Mouse (Mus musculus) c-Kit-positive CD71-positive TER-119-positive erythroid progenitor cells, embryonic 14.5 days (primary cell): ENCODE data around the gene Elp6.

ENCODE experiments used
- DNase-seq: peaks from one replicate; pipeline ENCODE4 v3.0.0-alpha.2; 2013; ENCODE audit warnings: low spot score

The Elp6 gene

DNA sequence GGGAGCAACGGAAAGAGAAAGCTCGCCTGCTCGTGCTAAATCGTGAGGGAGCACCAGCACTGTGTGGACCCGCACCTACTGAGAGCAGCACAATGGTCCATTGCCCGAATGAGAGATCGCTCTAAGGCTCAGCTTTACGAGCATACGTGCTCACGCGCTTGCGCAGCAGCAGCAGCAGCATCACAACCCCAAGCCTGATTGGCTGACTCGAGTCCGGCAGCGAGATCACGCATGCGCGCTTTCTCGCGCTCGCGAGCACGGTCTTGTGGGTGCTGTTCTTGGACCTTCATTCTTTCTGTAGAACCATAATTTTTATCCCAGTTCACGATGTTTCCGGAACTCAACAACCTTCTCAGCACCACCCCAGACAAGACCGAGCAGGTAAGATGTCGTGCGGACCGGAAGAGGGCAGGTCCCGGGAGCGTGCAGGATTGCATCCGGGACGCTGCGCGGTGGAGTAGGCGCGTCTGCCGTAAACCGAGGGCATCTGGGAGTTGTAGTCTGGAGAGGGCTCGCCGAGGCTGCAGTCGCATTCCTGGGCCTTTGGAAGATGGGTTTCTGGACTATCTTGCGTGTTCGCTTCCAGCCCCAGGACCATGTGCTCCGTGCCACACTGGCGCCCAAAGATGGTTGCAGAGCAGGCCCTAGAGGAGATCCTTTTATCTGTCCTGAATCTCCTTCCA, at the start of gene Elp6:
TSS of gene Elp6 (plus strand) at position 205 of the 683 bp plus-strand sequence.
- DNase-seq: peak; percentile 87

DNA sequence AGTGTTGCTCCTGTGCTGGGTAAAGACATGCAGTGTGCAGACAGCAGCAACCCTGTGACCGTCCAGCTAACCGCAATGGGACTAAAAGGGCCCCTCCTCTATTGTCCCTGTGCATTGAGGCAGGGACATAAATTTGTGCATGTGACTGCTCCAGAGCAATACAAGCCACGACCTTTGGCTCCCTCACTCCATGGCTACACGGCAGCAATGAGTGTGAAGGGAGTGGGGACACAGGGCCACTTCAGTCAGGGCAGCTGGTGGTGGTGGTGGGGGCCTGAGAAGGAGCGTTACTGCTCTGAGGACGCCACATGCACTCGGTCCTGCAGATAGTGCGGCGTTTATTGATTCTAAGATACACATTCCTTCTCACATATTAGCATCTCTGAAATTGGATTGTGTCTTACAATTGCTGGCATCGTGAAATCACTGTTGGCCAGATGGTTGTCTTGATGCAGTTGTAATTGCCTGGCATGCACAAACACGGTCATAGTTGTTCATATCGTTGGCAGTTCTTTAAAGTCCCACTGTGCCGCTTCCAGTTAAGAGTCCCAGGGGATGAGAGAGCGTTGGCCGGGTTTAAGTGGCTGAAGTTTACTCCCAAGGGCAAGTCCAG, 49.5 kb upstream of the Elp6 start:
- DNase-seq: no peak

DNA sequence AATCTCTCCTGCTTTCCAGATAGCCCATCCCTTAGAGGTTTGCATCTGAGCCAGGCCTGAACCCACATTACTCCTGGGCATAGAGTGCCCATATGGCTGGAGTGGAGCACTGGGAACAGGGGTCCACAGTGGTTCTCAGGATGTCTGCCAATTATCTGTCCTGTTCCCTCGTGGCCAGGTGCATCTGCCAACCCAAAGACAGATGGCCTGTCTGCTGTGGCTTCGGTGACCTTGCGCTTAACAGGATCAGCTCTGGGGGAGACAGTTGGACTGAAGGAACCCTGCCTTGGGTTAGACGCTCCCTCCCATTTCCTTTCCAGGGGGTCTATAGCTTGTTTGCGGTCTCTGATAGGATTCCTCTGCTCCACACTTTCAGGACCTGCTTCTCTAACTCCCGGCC, 46.3 kb upstream of the Elp6 start:
- no peak for DNase-seq

DNA sequence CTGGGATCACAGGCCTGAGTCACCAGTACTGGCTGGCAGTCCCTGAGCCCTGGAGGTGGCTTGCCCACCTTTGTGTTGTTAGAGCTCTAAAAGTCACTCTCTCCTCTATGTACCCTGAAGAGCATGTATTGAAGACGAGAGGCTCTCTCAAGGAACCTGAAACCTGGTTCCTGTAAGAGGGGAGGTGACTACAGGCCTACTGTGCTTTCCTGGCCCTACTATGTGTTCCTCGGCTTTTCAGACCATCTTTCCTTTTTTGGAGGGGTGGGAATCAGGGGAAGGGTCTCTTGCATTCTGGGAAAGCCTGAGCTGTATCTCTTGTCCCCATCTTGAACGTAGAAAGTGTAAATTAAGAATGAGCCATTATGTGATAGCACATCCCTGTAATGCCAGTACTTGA, 45.9 kb upstream of the Elp6 start:
- DNase-seq: no peak

DNA sequence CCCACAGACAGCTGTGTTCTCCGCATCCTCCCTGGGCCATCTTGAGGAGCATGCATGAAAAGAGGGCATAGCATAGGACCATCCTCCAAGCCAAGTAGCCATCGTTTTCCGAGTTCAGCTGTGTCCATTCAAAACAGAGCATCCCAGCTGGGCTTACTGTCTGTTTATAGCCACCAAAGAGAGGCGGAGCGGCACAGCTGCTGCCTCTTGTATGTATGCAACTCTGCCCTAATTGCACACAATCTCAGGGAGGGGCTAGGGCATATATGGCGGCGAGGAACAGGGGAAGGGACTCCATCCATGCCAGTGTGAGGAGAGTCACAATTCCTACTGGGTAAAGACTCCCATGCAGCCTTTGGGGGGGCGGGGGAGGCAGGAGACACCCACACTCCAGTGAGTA, 41.8 kb upstream of the Elp6 start:
- DNase-seq: no peak

DNA sequence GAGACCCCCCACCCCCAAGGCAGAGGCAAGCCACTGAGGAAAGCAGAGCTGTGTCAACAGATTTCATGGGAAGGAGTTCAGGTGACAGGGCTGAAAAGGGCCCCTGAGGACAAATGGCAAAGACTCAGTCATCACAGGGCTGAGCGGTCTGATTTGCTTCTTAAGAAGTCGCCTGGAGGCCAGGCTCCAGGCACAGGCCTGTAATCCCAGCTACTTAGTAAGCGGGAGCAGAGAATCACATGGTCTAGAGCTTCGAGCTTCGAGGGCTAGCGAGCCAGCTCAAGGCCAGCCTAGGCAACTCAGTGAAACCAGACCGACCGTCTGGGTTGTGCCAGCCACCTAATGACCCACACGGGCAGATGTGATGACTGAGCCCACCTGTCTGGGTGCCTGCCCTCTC, 40.0 kb upstream of the Elp6 start:
- no peak for DNase-seq

DNA sequence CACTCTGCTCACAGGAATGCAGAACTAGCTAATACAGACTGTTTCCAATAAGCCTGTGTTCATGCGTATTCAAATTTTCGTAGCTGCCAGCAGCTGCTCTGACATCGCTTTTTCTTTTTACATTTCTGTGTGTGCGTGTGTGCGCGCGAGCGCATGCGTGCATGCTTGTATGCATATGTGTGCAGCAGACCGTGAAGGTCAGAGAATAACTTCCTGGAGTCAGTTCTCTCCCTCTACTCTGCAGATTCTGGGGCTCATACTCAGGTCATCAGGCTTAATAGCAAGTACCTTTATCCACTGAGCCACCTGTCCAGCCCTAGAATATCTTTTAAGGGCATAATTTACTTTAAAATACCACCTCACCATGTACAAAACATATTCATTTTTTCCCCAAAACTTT, 36.6 kb upstream of the Elp6 start:
- DNase-seq: no peak

DNA sequence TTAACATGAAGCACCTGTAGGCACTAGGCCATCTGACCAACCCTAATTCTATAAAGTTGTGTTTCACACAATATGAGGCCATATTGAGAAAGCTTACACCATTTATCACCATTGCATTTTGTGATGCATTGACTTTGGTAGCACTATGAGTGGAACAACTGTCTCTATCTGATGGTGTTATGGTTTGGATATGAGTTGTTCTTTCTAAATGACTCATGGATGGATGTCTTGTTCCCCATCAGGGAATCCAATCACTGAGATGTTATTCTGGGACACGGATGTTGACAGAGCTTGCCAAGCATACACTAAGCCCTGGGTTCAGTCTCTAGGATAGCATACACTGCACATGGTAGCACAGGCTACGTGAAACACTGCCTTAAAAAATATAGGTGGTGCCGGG, 32.6 kb upstream of the Elp6 start:
- DNase-seq: no peak

DNA sequence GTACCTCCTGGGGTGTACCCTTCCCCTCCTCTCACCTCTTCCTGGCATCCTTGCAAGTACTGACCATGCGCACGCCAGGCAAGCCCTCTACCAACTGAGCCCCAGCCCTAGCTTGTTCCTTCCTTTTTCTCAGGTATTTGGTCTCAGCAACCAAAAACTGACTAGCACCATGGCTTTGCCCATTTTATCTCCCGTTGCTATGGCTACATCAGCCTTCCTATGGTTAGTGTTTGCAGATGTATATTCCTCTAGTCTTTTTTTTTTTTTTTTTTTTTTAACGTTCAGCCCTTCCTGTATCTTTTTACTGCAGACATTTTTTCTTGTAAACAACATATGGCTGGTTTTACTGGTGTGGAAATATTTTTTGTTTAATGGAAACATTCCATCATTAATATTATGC, 31.5 kb upstream of the Elp6 start:
- no peak for DNase-seq

DNA sequence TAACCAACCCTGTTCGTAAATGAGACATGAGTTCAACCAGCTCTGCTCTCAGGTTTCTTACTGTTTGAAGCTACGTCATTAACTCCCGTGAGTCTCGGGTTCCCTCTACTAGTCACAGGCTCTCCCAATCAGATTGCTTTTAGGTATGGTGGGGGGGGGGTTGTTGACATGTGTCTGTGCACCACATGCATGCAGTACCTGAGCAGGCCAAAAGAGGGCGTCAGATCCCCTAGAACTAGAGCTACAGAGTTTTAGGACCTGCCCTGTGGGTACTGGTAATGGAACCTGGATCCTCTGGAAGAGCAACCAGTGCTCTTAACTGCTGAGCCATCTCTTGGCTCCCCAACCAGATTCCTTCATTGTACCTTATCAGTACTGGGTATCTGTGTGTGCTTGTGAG, 29.1 kb upstream of the Elp6 start:
- no peak for DNase-seq

DNA sequence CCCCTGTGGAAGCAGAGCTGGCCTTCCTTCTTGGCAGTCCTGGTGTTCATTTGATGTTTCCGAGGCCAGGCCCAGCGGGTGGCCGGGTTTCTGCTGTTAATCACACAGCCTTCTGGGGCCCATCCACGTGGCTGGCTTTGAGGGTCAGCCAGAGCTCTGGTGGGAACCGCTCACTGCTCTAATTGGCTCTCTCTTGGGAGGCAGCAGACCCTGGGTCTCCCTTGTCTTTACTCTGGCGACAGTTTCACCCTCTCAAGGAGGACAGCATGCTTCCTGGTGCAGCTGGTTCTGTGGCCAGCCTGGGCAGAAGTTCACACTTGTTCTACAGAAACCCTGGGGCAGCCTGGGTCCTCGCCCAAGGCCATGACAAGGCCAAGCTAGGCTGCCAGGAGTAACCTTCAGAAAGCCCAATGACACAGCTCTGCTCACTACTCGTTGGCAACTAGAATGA, 27.5 kb upstream of the Elp6 start:
- no peak for DNase-seq

DNA sequence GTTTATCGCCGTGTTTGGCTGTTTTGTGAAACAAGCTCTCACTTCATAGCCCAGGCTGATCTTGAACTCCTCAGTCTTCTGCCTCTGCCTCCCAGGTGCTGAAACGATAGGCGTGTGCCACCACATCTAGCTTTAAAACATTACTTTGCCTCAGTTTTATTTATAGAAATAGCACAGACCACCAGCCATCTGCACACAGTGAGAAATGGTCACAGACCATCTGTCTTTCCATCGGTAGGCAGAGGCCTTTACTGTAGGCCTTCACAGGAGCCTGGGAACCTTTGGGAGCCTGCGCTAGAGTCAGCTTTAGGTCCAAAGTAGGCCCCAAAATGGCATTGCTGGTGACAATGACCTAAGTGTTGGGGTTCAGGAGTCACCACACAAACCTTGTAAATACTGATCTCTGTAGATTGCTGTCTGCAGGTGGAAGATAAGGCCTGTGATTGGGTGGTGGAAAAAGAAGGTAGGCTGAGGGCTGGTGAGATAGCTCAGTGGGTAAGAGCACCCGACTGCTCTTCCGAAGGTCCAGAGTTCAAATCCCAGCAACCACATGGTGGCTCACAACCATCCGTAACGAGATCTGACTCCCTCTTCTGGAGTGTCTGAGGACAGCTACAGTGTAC, 20.8 kb upstream of the Elp6 start:
- no peak for DNase-seq

DNA sequence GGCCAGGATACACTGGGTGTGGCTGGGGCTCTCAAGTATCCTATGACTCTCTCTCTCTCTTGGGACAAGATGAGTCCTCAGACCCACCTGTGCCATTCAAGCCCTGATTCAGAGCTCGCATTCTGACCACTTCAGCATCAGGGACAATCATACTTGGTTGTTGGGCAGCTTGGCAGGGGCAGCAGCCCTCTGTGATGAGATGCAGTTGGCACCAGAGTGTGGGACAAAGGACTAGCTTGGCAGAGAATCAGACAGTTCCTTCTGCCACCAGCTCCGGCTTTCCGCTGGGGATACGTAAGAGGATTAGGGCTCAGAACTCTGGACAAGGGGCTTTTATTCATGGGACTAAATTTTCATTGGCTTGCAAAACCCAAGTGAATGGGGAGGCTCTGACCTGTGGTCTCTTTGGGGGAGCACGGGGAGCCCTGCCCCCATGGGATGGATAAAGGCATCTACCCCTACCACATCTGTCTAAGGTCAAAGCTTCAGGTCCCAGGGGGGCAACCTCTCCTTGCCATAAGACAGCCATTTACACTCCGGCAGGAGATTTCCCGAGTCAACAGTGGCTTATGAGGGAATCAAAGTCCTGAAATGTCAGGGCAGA, 17.6 kb upstream of the Elp6 start:
- no peak for DNase-seq

DNA sequence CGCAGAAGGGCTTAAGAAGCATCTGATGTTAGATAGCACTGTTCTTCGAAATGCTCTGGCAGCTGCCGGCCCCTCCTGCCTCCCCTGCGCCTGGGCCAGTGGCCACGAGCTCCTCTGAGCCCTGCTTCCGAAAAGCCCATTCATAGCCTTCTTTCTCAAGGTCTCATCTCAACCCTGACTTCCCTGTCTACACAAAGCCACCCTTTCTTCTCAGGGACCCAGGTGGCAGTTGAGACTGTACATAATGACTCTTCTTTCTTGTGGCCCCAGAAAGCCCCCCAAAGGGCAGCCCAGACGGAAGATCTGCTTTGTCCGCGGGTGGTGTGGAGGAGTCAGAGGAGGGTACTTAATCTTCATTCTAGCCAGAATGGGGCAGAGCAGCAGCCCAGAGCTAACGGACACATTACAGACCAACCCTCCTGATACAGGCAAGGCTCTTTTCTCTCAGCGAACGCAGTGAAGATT, 11.7 kb upstream of the Elp6 start:
- no peak for DNase-seq

DNA sequence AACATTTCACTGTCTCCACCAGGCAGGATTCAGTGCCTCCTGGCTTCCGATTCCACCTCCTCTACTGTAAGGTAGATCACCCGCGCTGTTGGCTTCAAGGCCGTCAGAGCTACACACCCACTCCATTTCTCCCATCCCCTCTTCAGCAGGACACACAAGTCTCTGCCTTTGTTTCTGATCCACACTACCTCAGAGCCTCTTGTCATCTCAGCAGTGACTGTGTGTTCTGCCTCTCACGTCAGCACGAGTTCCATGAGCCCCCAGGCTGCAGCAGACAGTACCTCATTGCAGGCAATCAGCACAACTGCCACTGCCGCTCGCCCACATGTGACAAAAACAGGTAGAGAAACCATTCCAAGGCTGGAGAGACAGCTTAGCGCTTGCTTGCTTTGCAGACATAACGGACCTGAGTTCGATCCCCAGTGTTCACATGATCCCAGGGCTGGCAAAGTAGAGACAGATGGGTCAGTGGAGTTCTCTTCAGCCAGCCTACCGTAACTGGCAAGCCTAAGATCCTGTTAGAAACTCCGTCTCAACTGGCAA, 11.0 kb upstream of the Elp6 start:
- DNase-seq: no peak

DNA sequence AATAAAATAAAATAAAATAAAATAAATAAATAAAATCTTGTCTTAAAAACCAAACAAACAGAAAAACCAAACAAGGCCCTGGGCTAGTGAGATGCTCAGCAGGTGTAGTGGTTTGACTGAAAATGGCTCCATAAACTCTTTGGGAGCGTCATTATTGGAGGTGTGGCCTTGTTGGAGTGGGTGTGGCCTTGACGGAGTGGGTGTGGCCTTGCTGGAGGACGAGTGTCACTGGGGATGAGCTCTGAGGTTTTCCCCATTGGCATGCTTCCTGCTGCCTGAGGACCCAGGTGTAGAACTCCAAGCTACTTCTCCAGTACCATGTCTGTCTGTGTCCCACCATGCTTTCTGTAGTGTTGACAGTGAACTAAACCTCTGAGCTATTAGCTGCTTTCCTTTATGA, 10.2 kb upstream of the Elp6 start:
- DNase-seq: no peak

DNA sequence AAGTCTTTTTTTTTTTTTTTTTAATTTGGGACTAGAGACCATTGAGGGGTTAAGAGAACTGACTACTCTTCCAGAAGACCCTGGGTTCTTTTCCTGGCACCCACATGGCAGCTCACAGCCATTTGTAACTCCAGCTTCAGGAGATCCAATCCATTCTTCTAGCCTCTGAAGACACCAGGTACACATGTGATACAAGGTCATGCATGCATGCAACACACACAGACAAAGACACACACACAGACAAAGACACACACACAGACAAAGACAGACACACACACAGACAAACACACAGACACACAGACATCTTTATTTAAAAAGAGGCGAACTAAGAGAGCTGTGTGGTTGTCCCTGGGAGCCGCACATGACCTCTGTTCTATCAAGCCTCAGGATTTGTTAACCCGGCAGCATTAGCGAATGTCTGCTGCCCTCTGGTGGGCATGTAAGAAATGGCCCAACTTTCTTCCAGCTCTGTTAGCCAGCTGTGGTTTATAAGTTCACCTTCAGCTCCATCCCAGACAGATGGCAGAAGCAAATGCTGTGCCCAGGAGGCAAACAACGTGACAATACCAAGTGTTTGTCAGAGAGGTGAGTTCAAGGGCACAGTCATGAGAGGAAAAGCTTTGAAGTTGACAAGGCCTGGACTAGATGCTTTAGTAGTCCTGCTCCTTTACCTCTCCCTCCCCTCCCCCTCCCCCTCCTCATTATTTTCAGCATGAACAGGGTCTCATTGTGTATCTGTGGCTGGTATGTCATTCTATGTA, 7.9 kb upstream of the Elp6 start:
- DNase-seq: peak; percentile 73

DNA sequence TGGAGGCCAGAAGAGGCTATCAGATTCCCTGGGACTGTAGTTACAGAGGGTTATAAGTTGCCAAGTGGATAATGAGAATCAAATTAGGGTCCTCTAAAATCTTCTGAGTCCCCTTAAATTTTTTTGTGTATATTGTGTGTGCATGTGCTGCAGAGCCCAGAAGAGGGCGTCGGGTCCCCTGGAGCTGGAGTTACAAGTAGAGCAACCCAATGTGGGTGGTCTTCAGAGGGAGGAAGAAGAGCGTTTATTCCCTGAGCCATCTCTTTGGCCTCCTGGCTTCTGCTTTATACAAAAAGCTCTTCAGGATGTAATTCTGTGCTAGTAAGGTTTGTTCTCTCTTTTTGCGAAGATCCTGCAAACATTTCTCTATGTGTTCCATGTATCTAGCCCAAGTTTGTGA, 457 bp upstream of the Elp6 start:
- peak; percentile 40 for DNase-seq

DNA sequence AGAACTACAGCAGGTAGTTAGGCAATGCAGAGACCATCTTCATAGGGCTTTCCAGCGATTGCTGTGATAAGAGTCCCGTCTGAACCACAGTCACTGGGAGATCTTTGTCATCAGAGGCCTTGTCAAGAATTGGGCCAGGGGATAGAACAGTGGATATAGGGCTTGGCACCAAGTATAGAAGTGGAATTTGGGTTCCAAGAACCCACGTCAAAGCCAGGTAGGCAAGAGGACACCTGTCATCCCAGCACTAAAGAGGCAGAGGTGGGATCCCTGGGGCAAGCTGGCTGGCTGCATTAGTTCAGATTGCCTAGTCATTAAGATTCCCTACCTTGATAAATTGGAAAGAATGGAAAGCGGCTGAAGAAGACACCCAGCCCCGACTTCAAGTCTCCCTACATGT, 1.4 kb downstream of the Elp6 start:
- no peak for DNase-seq

DNA sequence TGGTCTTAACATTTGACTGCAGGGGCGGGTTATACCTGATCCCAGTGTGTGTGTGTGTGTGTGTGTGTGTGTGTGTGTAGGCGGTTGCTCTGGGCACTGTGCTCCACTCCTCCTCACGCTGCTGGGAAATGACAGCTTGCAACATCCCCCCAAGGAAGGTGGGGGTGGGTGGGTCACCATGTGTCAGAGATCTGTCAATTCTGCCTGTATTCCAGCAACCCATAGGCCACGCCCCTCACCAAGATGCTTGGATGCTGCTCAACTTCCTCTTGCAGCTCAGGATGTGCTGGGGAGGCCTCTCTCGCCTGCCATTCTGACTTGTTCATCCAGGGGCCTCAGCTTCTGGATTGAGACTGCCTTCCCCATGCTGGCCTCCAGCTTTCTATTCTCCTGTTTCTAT, 9.7 kb downstream of the Elp6 start:
- DNase-seq: no peak

DNA sequence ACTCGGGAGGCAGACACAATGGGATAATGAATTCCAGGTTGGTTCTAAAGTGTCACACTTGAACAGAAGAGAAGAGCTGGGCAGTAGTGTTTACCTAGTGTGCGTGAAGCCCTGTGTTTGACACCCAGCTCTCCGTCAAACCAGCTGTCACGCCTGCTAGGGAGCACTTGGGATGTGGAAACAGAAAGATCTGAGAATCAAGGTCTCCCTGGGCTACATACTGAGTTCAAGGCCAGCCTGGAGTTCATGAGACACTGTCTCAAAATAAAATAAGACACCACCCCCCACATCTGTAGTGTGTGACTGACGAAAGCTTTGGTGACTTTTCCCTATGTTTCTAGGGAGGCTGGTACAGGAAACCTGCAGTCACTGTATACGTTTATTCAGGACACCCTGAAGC, 10.4 kb downstream of the Elp6 start:
- DNase-seq: no peak

DNA sequence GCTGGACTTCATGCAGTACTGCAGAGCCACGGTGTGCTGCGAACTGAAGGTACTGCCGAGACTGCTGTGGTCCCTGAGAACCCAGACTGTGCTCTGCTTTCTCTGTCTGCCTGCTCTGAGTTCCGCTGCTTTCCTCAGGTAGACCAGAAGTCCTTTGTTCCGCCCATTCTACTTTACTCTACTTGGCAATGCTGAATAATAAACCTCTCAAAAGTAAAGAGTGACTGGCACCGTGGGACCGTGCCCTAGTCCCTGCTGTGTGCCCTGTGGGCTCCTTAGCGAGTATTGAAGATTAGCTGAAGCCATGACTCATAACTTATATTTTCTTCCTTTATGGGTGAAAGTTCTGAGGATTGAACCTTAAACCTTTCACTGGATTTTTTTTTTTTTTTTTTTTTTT, 10.9 kb downstream of the Elp6 start:
- DNase-seq: no peak
